Mouse (Mus musculus): ENCODE measurements around the gene Ccdc158. TPM values are rescaled to one million over a fixed set of nuclear protein-coding genes. Genes with fewer than 3 reads are reported as not detected.

Gene Ccdc158
- polyA plus RNA-seq, 1 experiment from 2014 or later: 1.1 TPM

- Histone ChIP-seq H3K9me3 (replicated peaks; ENCODE audit: low read length) (no peaks in the 10 kb centered on the region), H3K27me3 (ENCODE audit: insufficient read depth, low read length) (no peaks in the 10 kb centered on the region), H3K36me3 (ENCODE audit: insufficient read depth, low read length) (no peaks in the 10 kb centered on the region), H3K4me3 (replicated peaks; ENCODE audit: low read depth, low read length) (no peak overlapping the region), H3K4me2 (ENCODE audit: low read length) (no peak overlapping the region), H3K4me1 (replicated peaks; ENCODE audit: insufficient read depth, low read length) (no peaks in the 10 kb centered on the region), H3K9ac (ENCODE audit: low read depth, low read length) (no peak overlapping the region), H3K27ac (no peak overlapping the region)
- 48% methylated on average over 16 of the region's 16 CpGs for WGBS
- peak; percentile 70 for DNase-seq (ENCODE audit: low spot score)
- no peak for ATAC-seq (replicated peaks; ENCODE audit: low FRiP score, low read depth)
- TF ChIP-seq CTCF (IDR thresholded peaks at IDR 0.05; ENCODE audit: low read depth): no peak
Measured at GRCm38 (mm10) chr5:92692206-92693007, 17.3 kb upstream of the Ccdc158 start.

DNA sequence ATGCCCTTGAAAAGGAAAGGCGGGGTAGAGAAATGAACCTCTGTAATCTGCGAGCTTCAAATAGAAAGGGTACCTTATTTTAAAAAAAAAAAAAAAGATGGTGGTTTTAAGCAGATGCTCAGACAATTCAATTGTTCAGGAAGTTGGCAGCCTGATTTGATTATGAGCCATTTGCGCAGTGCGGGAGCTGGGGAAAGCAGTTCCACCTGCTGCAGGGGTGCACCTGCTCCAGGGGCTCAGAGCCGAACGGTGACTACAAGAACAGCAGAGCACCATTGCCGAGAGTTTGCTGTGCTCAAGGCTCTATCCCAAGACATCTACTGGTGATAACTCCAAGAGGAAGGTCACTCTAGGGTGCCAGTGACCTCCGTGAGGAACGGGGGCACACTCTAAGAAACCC, 13.5 kb upstream of the Ccdc158 start:
- H3K4me1 ChIP-seq (replicated peaks; ENCODE audit: insufficient read depth, low read length): 0 out of 2 replicates have a peak, but pooled peaks cover 3% of the 10 kb centered on the region
- TF ChIP-seq CTCF (IDR thresholded peaks at IDR 0.05; ENCODE audit: low read depth): no peak
- no peak overlapping the region for H3K4me2 ChIP-seq (ENCODE audit: low read length)
- H3K9ac ChIP-seq (ENCODE audit: low read depth, low read length): no peak overlapping the region
- ATAC-seq (replicated peaks; ENCODE audit: low FRiP score, low read depth) (no peak), DNase-seq (ENCODE audit: low spot score) (no peak)
- no peaks in the 10 kb centered on the region for H3K27me3 ChIP-seq (ENCODE audit: insufficient read depth, low read length)
- no peak overlapping the region for H3K27ac ChIP-seq
- H3K9me3 ChIP-seq (replicated peaks; ENCODE audit: low read length): no peaks in the 10 kb centered on the region
- no peak overlapping the region for H3K4me3 ChIP-seq (replicated peaks; ENCODE audit: low read depth, low read length)
- WGBS: 92% methylated on average over 9 of the region's 9 CpGs
- no peaks in the 10 kb centered on the region for H3K36me3 ChIP-seq (ENCODE audit: insufficient read depth, low read length)

DNA sequence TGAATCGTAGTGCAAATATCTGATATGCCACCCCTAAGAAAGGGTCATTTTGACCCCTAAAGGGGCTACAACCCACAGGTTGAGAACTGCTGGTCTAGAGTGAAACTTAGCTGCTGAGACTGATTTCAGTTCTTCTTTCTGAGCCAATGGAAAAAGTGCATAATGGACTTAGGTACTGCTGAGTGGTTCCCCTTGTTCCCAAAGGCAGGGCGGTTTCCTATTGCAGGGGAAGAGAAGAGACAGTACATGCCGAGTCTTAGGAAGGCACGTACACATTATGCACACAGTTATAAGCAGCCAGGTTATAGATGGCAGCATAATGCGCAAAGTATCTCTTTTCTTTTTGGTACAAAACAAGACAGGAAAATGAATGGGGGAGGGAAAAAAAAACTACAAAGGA, 13.1 kb upstream of the Ccdc158 start:
- Histone ChIP-seq H3K4me3 (replicated peaks; ENCODE audit: low read depth, low read length) (no peak overlapping the region), H3K4me2 (ENCODE audit: low read length) (no peak overlapping the region), H3K27ac (no peak overlapping the region), H3K27me3 (ENCODE audit: insufficient read depth, low read length) (no peaks in the 10 kb centered on the region), H3K36me3 (ENCODE audit: insufficient read depth, low read length) (no peaks in the 10 kb centered on the region), H3K9me3 (replicated peaks; ENCODE audit: low read length) (no peaks in the 10 kb centered on the region), H3K4me1 (replicated peaks; ENCODE audit: insufficient read depth, low read length) (0 out of 2 replicates have a peak, but pooled peaks cover 5% of the 10 kb centered on the region), H3K9ac (ENCODE audit: low read depth, low read length) (no peak overlapping the region)
- no peak for TF ChIP-seq CTCF (IDR thresholded peaks at IDR 0.05; ENCODE audit: low read depth)
- WGBS: 90% methylated on average over 5 of the region's 5 CpGs
- DNase-seq (ENCODE audit: low spot score) (no peak), ATAC-seq (replicated peaks; ENCODE audit: low FRiP score, low read depth) (no peak)

- no peaks in the 10 kb centered on the region for H3K9me3 ChIP-seq (replicated peaks; ENCODE audit: low read length)
Measured at GRCm38 (mm10) chr5:92684715-92685460, 9.8 kb upstream of the Ccdc158 start.

DNA sequence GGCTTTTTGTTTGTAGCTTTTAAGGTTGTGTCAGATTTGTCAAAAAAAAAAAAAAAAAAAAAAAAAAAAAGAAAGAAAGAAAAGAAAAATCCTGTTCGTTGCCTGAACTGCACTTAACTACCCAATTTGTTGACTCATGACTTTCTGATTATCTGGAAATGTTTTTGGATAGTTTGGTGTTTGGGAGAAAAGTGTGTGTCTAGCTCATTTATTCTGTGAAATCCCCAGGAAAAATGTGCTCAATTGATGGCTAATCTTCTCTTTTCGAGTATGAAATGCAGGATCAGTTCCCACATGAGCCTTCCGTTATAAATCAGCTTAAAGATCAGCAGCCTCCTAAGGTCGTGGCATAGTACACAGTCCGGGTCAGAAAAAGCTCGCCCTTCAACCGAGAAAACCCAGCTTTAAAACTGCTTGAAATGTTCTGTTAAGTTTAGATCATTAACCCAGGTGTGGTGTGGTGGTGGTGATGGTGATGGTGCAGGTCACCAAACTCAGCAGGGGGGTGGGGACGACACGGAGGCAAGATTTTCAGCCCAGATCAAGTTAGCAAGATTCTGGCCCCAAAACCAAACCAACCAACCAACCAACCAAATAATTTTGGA, 8.9 kb upstream of the Ccdc158 start:
- TF ChIP-seq CTCF (IDR thresholded peaks at IDR 0.05; ENCODE audit: low read depth): no peak
- no peak for ATAC-seq (replicated peaks; ENCODE audit: low FRiP score, low read depth)
- Histone ChIP-seq H3K9ac (ENCODE audit: low read depth, low read length) (peak overlapping the region; percentile 60; the same call in 1 of the 2 replicates), H3K36me3 (ENCODE audit: insufficient read depth, low read length) (no peaks in the 10 kb centered on the region), H3K27ac (no peak overlapping the region), H3K4me3 (replicated peaks; ENCODE audit: low read depth, low read length) (peak overlapping the region; percentile 44), H3K4me1 (replicated peaks; ENCODE audit: insufficient read depth, low read length) (0 out of 2 replicates have a peak, but pooled peaks cover 5% of the 10 kb centered on the region), H3K9me3 (replicated peaks; ENCODE audit: low read length) (no peaks in the 10 kb centered on the region), H3K4me2 (ENCODE audit: low read length) (peak overlapping the region; percentile 96), H3K27me3 (ENCODE audit: insufficient read depth, low read length) (no peaks in the 10 kb centered on the region)
- 34% methylated on average over 9 of the region's 9 CpGs for WGBS
- DNase-seq (ENCODE audit: low spot score): no peak

More at GRCm38 (mm10) chr5:92684715-92685460, 9.8 kb upstream of the Ccdc158 start:
- WGBS: 93% methylated on average over 16 of the region's 16 CpGs
- TF ChIP-seq CTCF (IDR thresholded peaks at IDR 0.05; ENCODE audit: low read depth): no peak
- DNase-seq (ENCODE audit: low spot score) (no peak), ATAC-seq (replicated peaks; ENCODE audit: low FRiP score, low read depth) (no peak)
- Histone ChIP-seq H3K4me2 (ENCODE audit: low read length) (no peak overlapping the region), H3K27ac (no peak overlapping the region), H3K4me1 (replicated peaks; ENCODE audit: insufficient read depth, low read length) (0 out of 2 replicates have a peak, but pooled peaks cover 5% of the 10 kb centered on the region), H3K36me3 (ENCODE audit: insufficient read depth, low read length) (no peaks in the 10 kb centered on the region), H3K4me3 (replicated peaks; ENCODE audit: low read depth, low read length) (no peak overlapping the region), H3K27me3 (ENCODE audit: insufficient read depth, low read length) (no peaks in the 10 kb centered on the region), H3K9ac (ENCODE audit: low read depth, low read length) (no peak overlapping the region)

DNA sequence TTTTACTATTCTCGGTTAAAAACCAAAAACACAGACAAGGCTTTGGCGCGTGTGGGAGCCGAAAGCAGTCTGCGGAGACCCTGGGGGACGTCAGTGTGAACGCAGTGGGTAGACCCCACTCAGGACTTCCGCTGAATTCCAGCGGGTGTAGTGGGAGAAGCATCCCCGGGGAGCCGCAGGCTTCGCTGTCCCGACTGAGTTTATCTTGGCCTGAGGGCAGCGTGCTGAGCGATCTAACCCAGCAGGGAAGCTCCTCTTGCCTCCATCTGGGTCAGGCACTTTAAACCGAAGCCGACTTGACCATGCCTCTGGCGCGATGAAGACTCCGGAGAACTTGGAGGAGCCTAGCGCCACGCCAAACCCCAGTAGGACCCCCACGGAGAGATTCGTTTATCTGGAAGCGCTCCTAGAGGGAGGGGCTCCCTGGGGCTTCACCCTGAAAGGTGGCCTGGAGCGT, 8.3 kb upstream of the Ccdc158 start, which contains the start of gene Shroom3:
Gene Shroom3 (plus strand): TSS at position 85 of the 457 bp plus-strand sequence.
- no peaks in the 10 kb centered on the region for H3K27me3 ChIP-seq (ENCODE audit: insufficient read depth, low read length)
- WGBS: under 1% methylated on average over 26 of the region's 26 CpGs
- ATAC-seq (replicated peaks; ENCODE audit: low FRiP score, low read depth): no peak

More for the DNA sequence above, 8.3 kb upstream of the Ccdc158 start, which contains the start of gene Shroom3:
- no peak for TF ChIP-seq CTCF (IDR thresholded peaks at IDR 0.05; ENCODE audit: low read depth)
- H3K4me1 ChIP-seq (replicated peaks; ENCODE audit: insufficient read depth, low read length): 0 out of 2 replicates have a peak, but pooled peaks cover 5% of the 10 kb centered on the region
- DNase-seq (ENCODE audit: low spot score): peak; percentile 54
- peak within 1 kb of the TSS; percentile 34; the same call in 1 of the 2 replicates for H3K27ac ChIP-seq
- H3K9ac ChIP-seq (ENCODE audit: low read depth, low read length): peak within 1 kb of the TSS; percentile 60
- H3K9me3 ChIP-seq (replicated peaks; ENCODE audit: low read length): no peaks in the 10 kb centered on the region
- H3K4me2 ChIP-seq (ENCODE audit: low read length): peak within 1 kb of the TSS; percentile 96
- H3K4me3 ChIP-seq (replicated peaks; ENCODE audit: low read depth, low read length): peak within 1 kb of the TSS; percentile 44
- no peaks in the 10 kb centered on the region for H3K36me3 ChIP-seq (ENCODE audit: insufficient read depth, low read length)
